Mouse (Mus musculus) c-Kit-negative CD71-positive TER-119-positive erythroid progenitor cells, embryonic 14.5 days (primary cell): ENCODE results near the gene Rhov.

Experiments used
- DNase-seq: peaks from one replicate; pipeline ENCODE4 v3.0.0-alpha.2; 2013; ENCODE audit warnings: low read depth, low spot score

Rhov gene

GRCm38 (mm10) chr2:119292281-119292680, 21.2 kb upstream of the Rhov start:
- DNase-seq: no peak

DNA sequence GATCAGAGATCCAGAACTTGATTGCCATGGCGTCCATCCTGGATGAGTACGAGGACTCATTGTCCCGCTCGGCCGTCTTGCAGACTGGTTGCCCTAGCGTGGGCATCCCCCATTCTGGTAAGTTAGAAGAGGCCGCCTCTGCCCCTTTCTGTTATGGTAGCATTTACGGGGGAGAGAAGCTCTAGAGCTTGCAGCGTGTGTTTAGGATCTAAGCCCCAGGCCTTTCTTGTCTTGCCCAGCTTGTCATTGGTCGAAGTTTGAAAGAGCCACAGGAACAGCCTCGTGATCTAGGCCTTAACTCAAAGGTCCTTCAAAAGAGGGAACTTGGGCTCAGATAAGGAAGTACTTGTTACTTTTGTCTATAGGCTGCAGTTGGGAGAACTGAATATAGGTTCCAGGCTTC, 17.9 kb upstream of the Rhov start:
- DNase-seq: no peak

- peak; percentile 95 for DNase-seq
Observed at GRCm38 (mm10) chr2:119288270-119288882, 17.3 kb upstream of the Rhov start, which contains the start of gene Vps18. Vps18 (plus strand) TSS chr2:119288740.

DNA sequence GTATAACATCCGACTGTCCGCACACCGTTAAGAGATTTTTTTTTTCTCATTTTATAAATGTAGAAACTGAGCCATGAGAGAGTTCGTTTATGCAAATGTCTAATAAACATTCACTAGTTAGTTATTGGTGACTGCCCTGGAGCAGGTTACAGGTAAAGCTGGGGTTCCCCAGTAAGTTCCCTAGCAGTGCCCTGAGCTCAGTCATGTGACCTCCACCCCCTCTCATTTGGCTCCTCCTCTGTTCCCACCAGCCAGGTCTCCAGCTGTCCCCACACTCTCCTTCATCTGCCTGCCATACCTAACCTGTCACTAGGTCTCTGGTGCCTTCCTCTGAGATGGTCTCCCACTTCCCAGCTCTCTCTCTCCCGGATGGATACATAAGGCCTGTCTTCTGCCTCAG, 16.3 kb upstream of the Rhov start:
- no peak for DNase-seq

DNA sequence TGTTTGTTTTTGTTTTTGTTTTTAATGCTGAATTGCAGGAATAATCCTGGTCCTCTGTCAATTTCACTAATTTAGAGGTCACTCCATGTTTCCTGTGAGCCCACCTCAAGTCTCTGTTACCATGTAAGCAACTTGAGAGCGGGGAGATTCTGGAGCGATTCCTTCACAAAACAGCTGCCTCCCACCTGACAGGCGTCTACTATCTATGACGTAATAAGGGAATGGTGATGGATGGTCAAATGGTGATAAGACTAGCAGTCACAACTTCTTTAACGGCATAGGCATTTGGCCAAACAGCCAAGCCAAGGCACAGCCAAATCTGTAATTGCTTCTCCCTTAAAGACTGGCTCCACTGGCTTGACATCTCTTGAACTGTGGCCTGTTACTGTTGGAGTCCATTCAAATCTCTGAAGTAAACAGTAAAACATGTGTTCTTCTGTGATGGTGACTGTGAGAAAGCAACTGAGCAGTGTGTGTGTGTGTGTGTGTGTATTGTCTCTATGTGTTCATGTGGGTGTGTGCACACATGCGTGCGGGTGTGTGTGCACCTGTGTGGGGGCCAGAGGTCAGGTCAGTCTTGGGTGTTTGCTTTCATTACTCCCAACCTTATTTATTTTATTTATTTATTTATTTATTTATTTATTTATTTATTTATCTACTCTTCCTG, 11.0 kb upstream of the Rhov start:
- no peak for DNase-seq

- DNase-seq: no peak
Observed at GRCm38 (mm10) chr2:119277810-119278209, 6.7 kb upstream of the Rhov start.

DNA sequence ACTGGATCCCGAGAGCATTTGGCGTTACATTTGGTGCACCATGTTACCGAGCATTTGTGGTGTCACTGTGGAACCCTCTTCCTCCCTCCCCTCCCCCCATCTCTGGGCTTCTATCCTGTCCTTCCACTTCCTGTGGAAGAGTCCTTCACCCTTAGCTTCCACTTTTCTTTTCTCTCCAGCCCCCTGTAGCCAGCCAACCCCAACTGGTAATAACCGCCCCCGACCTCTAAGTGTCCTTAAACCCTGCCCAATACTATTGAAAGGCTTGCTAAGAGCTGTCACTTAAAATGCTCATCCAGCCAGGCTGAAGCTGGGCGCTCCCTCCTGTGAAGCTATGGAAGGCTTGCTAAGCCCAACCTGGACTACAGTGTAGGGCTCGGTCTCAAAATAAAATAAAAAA, 5.9 kb upstream of the Rhov start:
- DNase-seq: no peak

- DNase-seq: no peak
Observed at GRCm38 (mm10) chr2:119274126-119274525, 3.1 kb upstream of the Rhov start.

DNA sequence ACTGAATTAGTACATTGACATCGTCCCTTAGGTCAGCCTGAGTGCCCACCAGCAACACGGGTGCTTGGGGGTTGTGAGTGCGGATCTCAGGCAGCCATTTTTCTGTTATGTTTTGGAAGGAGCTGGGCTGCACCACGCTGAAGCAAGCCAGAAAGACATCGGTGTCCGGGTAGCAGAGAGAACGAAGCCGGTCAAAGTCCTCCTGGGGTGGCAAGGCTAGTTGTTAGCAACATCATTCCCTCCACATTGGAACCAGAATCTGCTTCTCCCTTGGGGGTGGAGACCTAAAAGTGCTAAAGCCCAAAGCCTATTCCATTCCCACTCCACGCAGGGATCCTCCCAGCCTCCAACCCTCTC, 808 bp downstream of the Rhov start:
- no peak for DNase-seq

- DNase-seq: no peak
Observed at GRCm38 (mm10) chr2:119263813-119264212, 7.3 kb downstream of the Rhov start.

DNA sequence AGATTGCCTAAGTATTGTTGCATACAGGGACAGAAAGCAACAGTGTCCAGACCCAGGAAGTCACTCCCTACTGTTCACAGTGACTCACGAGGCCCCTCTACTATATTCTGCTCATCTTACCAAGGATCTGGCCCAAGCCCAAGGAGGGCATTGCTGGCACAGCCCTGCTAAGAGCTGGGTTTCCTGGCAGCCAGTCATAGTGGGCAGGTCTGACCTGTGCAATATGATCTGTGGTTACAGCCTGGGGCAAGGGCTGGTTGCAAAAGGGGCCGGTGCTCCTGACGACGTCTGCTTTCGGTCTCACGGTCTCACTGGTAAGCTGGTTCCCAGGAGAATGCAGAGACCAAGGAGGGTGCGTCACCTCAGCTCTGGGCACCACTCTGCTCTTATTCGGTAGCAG, 8.1 kb downstream of the Rhov start:
- no peak for DNase-seq

DNA sequence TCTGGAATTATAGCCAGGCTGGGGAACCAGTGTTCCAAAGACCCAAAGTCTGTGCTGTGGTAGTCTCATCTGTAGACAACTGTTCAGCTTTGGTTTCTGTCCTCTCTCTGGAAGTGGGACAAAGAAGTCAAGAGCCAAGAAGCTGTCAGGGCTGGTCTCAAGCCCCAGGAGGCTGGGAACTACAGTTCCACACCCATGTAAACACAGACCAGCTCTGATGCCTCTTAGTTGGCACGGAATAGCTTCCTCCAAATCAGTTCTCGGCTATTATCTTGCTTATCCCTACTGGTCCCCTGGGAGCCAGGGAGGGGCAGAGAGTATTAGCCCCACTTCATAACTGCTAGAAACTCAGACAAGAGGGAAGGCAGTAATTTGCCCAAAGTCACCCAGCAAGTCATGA, 9.7 kb downstream of the Rhov start:
- DNase-seq: no peak

GRCm38 (mm10) chr2:119260518-119260917, 10.6 kb downstream of the Rhov start:
- no peak for DNase-seq

DNA sequence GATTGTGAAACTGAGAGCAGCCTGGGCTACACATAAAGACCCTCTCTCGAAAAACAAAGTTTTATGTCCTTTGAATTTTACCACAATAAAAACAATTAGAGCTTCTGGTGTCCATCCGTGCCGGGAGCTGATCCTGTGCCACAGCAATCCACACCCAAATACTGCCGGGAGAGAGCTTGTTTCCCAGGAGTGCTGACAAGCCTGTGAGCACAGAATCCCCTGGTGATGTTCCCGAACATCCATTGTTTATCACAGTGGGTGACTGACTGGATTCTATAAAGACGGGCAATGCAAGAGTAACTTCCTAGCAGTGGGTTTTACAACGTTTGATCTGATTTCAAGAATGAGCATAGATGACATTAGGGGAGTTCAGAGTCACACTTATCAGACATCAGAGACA, 16.1 kb downstream of the Rhov start:
- no peak for DNase-seq

DNA sequence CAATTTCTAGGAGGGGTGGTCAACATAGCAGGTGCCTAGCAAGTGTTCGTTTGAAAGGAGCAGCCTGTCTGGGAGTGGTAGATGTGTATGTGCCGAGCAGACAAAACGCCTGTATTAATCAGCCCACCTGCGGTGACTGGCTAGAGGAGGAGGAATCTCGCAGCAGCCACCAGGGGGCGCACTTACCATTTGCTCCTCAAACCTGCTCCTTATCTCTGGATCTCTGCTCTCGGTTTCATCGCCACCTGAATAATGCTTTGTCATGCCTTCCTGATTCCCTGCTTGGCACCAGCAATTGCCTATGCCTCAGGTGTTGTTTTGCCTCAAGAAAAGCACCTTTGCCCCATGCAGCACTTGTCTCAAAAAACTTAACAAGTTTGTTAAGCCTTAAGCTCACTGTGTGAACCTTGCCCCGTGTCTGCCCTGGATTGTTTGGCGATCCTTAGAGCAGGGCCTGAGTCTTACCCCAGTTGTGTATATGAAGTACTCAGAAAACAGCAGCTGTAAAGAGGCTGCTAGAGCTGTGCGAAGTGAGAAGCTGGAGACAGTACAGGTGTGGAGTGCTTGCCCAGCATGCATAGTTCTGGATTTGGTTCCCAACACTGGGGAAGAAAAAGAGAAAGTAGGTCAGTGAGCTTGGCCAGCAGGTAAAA, 20.1 kb downstream of the Rhov start:
- peak; percentile 82 for DNase-seq

DNA sequence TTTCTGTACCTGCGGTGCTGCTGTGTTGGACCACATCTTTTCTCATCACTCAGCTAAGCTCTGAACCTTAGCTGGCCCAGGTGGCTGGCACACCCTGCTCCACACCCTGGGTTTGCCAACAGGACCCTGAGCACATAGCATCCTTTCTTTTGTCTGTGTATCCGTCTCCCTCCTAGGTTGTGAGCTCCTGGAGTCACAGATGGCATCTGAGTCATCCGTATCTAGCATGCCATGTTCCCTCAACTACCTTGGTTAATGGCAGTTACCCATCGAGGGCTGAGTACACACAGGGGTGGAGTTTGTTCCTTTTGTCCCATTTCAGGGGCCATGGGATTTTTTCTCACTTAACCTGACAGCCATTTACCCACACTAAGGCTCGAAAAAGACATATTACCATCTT, 20.7 kb downstream of the Rhov start:
- no peak for DNase-seq

DNA sequence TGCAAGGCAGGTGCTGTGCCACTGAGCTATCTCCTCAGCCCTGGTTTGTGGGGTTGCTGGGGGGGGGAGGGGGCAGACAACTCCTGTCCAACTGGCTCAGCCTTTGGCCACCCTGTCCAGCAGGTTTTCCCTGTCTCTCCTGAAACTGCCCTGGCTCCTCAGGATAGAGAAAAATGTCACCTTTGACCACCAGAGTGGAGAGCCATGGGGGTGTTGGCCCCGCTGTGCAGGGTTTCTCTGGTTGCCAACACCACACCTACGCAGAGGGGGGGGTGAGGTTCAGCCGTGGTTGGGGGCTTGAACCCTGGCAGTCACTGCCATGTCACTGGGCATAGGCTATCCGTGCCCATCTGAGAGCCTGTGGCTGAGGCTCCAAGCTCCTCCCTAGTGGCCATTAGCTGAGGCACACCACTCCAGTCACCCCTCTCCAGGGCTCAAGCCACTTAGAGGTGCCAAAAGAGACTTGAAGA, 21.4 kb downstream of the Rhov start:
- no peak for DNase-seq

DNA sequence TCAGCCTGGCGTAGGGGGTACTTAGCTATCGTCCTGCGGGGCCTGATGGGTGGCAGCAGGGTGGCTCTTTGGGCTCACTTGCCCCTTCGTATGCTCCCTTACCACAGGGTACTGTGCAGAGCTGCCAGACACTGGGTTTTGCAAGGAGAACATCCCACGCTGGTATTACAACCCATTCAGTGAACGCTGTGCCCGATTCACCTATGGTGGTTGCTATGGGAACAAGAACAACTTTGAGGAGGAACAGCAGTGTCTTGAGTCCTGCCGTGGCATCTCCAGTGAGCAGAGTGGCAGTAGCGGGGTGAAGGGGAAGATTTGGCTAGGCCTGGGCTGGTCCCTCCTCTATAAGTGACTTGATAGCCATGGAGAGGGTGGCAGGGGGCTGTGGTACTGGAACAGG, 23.2 kb downstream of the Rhov start:
- DNase-seq: no peak

DNA sequence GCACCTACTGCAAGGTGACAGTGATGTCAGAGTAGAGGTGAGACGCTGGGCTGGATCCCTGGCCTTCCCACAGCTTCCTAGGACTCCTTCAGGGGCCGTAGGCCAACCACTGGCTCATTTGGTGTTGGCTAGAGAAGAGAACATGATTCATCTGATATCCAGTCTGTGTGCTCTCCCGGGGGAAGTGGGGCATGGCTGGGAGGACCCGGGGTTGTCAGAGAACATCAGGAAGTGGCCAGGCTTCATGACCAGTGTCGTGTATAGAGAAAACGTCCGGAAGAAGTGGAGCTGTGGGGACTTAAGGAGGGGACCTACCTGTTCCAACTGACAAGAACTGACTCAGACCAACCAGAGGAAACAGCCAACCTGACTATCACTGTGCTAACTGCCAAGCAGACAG, 25.8 kb downstream of the Rhov start:
- DNase-seq: no peak

- no peak for DNase-seq
Observed at GRCm38 (mm10) chr2:119242548-119242947, 28.5 kb downstream of the Rhov start.

DNA sequence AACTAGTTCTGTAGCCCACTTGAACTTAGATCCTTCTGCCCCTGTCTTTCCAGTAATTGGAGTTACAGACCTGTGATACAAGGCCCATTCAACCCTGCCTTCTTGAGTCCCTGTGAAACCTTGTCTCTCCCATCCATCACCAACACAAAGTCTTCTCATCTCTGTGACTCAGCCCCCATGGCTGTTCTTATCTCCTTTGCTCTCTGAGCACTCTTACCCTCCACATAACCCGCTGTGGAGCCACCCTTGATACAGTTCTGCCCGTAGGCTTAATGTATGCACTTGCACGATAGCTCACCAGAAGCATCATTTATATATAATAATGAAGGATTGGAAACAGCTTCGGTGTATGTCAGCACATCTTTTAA, 30.3 kb downstream of the Rhov start:
- no peak for DNase-seq

- DNase-seq: no peak
Observed at GRCm38 (mm10) chr2:119240075-119240818, 30.8 kb downstream of the Rhov start.

DNA sequence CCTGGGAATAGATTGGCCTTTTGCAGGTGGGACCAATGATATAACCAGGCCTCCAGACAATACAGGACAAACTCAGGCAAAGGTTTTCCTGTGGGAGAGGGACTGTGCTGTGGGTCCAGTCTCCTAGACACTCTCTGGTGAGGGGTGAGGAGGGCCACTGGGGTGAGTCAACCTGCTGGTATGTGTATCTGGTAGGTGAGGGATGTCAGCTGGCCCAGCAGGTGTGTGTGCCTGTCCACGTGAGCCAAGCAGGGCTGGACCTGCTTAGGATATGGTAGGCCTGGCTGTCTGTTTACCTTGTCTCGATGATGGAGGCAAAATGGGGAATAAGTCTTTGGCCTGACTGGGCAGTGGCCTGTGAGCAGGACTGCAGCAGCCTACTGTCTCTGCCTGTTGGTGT, 32.4 kb downstream of the Rhov start:
- DNase-seq: no peak
